Mouse (Mus musculus) c-Kit-positive CD71-positive TER-119-positive erythroid progenitor cells, embryonic 14.5 days (primary cell): ENCODE measurements around the gene Gabbr2.

ENCODE experiments used
- DNase-seq: peaks from one replicate; pipeline ENCODE4 v3.0.0-alpha.2; 2013; ENCODE audit warnings: low spot score

Gabbr2 gene

GRCm38 (mm10) chr4:46821709-46822108 lies 170.0 kb downstream of the Gabbr2 start:
- no peak for DNase-seq

- no peak for DNase-seq
Measured at GRCm38 (mm10) chr4:46814954-46815353, 176.7 kb downstream of the Gabbr2 start.

GRCm38 (mm10) chr4:46814236-46814635 lies 177.4 kb downstream of the Gabbr2 start:
- DNase-seq: no peak

- DNase-seq: no peak
Measured at GRCm38 (mm10) chr4:46811165-46811564, 180.5 kb downstream of the Gabbr2 start.

- no peak for DNase-seq
Measured at GRCm38 (mm10) chr4:46806876-46807275, 184.8 kb downstream of the Gabbr2 start.

GRCm38 (mm10) chr4:46805910-46806309 lies 185.8 kb downstream of the Gabbr2 start:
- no peak for DNase-seq

GRCm38 (mm10) chr4:46802386-46802785 lies 189.3 kb downstream of the Gabbr2 start:
- no peak for DNase-seq

- no peak for DNase-seq
Measured at GRCm38 (mm10) chr4:46799904-46800303, 191.8 kb downstream of the Gabbr2 start.

- no peak for DNase-seq
Measured at GRCm38 (mm10) chr4:46795707-46796106, 196.0 kb downstream of the Gabbr2 start.

GRCm38 (mm10) chr4:46794583-46794982 lies 197.1 kb downstream of the Gabbr2 start:
- DNase-seq: no peak

- no peak for DNase-seq
Measured at GRCm38 (mm10) chr4:46792280-46793026, 199.2 kb downstream of the Gabbr2 start.

GRCm38 (mm10) chr4:46791268-46791951 lies 200.3 kb downstream of the Gabbr2 start:
- DNase-seq: no peak

- no peak for DNase-seq
Measured at GRCm38 (mm10) chr4:46790609-46791267, 200.9 kb downstream of the Gabbr2 start.

- no peak for DNase-seq
Measured at GRCm38 (mm10) chr4:46784430-46785049, 207.1 kb downstream of the Gabbr2 start.

GRCm38 (mm10) chr4:46781109-46781508 lies 210.6 kb downstream of the Gabbr2 start:
- DNase-seq: peak; percentile 10

- DNase-seq: no peak
Measured at GRCm38 (mm10) chr4:46775959-46776358, 215.7 kb downstream of the Gabbr2 start.

- no peak for DNase-seq
Measured at GRCm38 (mm10) chr4:46774652-46775051, 217.0 kb downstream of the Gabbr2 start.

- peak; percentile 10 for DNase-seq
Measured at GRCm38 (mm10) chr4:46773243-46773642, 218.4 kb downstream of the Gabbr2 start.

GRCm38 (mm10) chr4:46772591-46772990 lies 219.1 kb downstream of the Gabbr2 start:
- DNase-seq: no peak

GRCm38 (mm10) chr4:46771116-46771515 lies 220.6 kb downstream of the Gabbr2 start:
- DNase-seq: no peak

- DNase-seq: no peak
Measured at GRCm38 (mm10) chr4:46770635-46771034, 221.0 kb downstream of the Gabbr2 start.

- DNase-seq: no peak
Measured at GRCm38 (mm10) chr4:46770090-46770489, 221.6 kb downstream of the Gabbr2 start.

GRCm38 (mm10) chr4:46766326-46766725 lies 225.3 kb downstream of the Gabbr2 start:
- DNase-seq: no peak
